Mouse (Mus musculus) sigmoid colon, adult 10 weeks (tissue): ENCODE results near the gene Hpse. TPM values are rescaled to one million over a fixed set of nuclear protein-coding genes. Genes with fewer than 3 reads are reported as not detected.

Source experiments
- polyA plus RNA-seq: library from polyadenylated mRNA; stranded (reverse); fragments of 350-450 nt; fragmentation: Illumina TruSeq; extraction: RNeasy Lipid Tissue Mini Kit (QIAGEN cat#74804); gene quantifications from one replicate; pipeline ENCODE4 v1.2.3, GENCODE M21; 2014; ENCODE audit warnings: low read depth, low replicate concordance

The Hpse gene
- polyA plus RNA-seq, result 22.9 TPM

DNA sequence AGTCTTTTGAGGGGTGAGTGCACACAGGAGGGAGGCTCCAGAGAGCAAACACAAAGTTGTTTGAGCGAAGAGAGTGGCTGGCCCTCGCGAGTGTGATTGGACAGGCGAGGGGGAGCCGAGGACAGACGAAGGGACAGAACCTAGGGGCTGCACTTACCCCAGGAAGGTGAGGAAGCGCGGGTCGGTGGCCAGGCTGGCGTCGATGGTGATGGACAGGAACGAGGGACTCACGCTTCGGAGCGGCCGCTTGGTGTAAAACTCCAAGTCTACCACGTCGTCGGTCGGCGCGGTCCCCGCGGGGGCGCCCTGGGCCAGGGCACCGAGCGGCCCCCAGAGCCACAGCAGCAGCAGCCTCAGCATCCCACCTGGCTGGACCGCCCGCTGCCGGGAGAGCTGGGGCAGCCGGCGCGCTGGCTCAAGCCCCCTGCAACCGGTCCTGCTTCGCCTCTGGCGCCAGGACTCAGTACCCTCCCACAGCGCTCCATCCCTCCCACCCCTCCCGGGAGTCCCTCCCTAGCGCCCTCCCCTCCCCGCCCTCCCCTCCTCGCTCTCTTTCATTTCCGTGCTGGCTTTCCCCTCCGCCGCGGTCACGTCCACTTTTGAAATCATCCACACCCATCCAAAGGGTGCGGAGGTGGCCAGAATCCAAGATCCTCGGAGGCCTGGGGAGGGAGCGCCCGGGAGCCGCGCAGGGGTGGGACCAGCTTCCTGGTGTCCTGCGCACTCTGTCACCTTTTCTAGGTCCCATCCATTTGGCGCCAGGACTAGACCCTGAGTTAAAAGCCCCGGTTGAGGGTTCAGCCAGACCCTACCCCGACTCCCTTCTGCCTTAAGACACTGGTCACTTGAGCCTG, at the start of gene Hpse:
Gene Hpse, minus strand, starts transcription at position 482 of the 854 bp plus-strand sequence.

DNA sequence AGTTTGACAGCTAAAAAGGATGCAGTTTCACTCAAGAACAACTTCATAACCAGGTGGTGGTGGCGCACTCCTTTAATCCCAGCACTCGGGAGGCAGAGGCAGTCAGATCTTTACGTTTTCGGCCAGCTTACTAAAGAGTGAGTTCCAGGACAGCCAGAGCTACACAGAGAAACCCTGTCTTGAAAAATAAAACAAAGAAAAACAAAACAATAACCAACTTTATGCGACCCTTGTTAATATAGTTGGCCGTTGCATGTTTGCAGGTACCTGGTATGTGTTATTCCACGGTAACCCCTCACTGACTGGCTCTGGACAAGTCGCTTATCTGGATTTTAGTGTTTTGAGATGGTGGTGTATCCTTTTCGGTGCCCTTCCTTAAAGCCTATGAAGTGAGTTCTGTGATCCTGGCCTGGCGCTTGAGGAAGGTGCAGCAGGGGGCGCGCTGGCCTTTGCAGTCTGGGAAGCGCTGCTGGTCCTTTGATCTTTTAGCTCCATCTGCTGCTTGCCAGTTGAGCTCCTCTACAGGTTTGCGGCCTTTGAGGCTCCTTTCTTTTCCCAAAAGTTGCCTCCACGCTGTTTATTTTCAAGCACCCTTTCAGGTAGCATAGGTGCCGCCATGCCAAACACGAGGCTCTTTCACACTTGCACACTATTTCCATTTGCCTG, 44.7 kb downstream of the Hpse start, which contains the start of gene Coq2:
Gene Coq2, minus strand, starts transcription at position 430 of the 666 bp plus-strand sequence.

Other genes with a start within 250 kb of the Hpse start
- gene Lin54, start 219.1 kb downstream of the Hpse start, polyA plus RNA-seq, result 42.5 TPM
- gene Cops4, start 201.4 kb downstream of the Hpse start, polyA plus RNA-seq, result 82.0 TPM
- 604 TPM for gene Plac8, start 147.5 kb downstream of the Hpse start, polyA plus RNA-seq
- gene Coq2, start 44.6 kb downstream of the Hpse start, polyA plus RNA-seq, result 18.2 TPM
- gene Helq, start 78.9 kb upstream of the Hpse start, polyA plus RNA-seq, result 12.1 TPM
- 197 TPM for gene Mrps18c, start 78.9 kb upstream of the Hpse start, polyA plus RNA-seq
- gene Abraxas1, start 101.2 kb upstream of the Hpse start, polyA plus RNA-seq, result 43.2 TPM
- 11.1 TPM for gene Gpat3, start 126.0 kb upstream of the Hpse start, polyA plus RNA-seq